Mouse (Mus musculus): ENCODE results near the gene Iqck. TPM values are rescaled to one million over a fixed set of nuclear protein-coding genes. Genes with fewer than 3 reads are reported as not detected.

Gene Iqck
- polyA plus RNA-seq, 1 experiment from 2014 or later: 4.5 TPM

DNA sequence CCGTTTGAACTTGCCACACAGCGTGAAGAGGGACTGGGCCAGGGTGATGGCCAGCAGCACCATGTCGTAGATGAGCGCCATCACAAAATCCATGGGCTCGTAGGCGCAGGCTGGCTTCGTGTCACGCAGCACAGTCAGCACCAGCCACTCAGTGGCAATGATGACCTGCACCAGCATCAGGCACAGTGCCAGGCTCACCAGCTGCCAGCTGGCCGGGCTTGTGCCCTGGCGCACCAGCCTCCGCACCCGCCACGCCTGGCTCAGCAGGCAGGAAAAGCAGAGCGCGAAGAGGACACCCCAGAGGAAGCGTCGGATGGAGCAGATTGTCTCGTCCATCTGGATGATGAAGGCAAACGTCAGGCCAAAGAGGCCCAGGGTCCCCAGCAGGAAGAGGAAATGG is 128.4 kb downstream of the Iqck start:
- no peak overlapping the region for H3K4me3 ChIP-seq (replicated peaks; ENCODE audit: low read length)
- no peaks in the 10 kb centered on the region for H3K36me3 ChIP-seq (ENCODE audit: control insufficient read depth, insufficient read depth)
- H3K27ac ChIP-seq (ENCODE audit: low read length): no peak overlapping the region
- no peak overlapping the region for H3K4me2 ChIP-seq (ENCODE audit: low read length)
- no peak overlapping the region for H3K9ac ChIP-seq (replicated peaks; ENCODE audit: low read depth, low read length)
- 54% methylated on average over 19 of the region's 19 CpGs for WGBS
- no peaks in the 10 kb centered on the region for H3K9me3 ChIP-seq (ENCODE audit: control insufficient read depth, low read length)
- peak; percentile 69 for ATAC-seq
- H3K4me1 ChIP-seq (replicated peaks; ENCODE audit: control insufficient read depth, insufficient read depth, low read length): peaks cover 13% of the 10 kb centered on the region
- no peaks in the 10 kb centered on the region for H3K27me3 ChIP-seq (replicated peaks; ENCODE audit: control insufficient read depth, insufficient read depth, low read length)

GRCm38 (mm10) chr7:118985786-118986185 is 130.2 kb downstream of the Iqck start:
- no peak for ATAC-seq
- no peak overlapping the region for H3K27ac ChIP-seq (ENCODE audit: low read length)
- H3K9me3 ChIP-seq (ENCODE audit: control insufficient read depth, low read length): no peaks in the 10 kb centered on the region
- no peaks in the 10 kb centered on the region for H3K27me3 ChIP-seq (replicated peaks; ENCODE audit: control insufficient read depth, insufficient read depth, low read length)
- peaks cover 20% of the 10 kb centered on the region for H3K4me1 ChIP-seq (replicated peaks; ENCODE audit: control insufficient read depth, insufficient read depth, low read length)
- no peaks in the 10 kb centered on the region for H3K36me3 ChIP-seq (ENCODE audit: control insufficient read depth, insufficient read depth)
- H3K9ac ChIP-seq (replicated peaks; ENCODE audit: low read depth, low read length): no peak overlapping the region
- 74% methylated on average over 4 of the region's 4 CpGs for WGBS
- no peak overlapping the region for H3K4me2 ChIP-seq (ENCODE audit: low read length)
- H3K4me3 ChIP-seq (replicated peaks; ENCODE audit: low read length): no peak overlapping the region

DNA sequence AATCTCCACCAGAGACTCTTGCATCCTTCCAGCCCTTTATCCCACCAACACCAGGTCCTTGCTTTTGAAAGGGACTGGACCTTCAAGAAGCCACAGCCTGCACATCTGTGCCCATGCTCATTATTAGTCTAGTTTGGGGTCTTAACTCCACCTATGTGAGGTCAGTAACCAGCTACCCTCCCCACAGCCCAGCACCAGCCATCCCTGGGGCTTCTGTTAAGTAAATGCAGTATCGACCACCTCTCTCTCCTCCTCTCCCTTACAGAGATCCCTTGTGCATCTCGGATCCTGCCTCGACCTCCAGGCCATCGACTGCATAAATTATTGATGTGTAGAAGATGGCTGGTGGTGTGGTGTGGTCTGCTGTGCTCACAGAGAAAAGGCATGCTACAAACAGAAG is 130.8 kb downstream of the Iqck start:
- H3K36me3 ChIP-seq (ENCODE audit: control insufficient read depth, insufficient read depth): no peaks in the 10 kb centered on the region
- H3K27me3 ChIP-seq (replicated peaks; ENCODE audit: control insufficient read depth, insufficient read depth, low read length): no peaks in the 10 kb centered on the region
- 78% methylated on average over 4 of the region's 4 CpGs for WGBS
- H3K9ac ChIP-seq (replicated peaks; ENCODE audit: low read depth, low read length): no peak overlapping the region
- H3K27ac ChIP-seq (ENCODE audit: low read length): no peak overlapping the region
- peaks cover 26% of the 10 kb centered on the region for H3K4me1 ChIP-seq (replicated peaks; ENCODE audit: control insufficient read depth, insufficient read depth, low read length)
- no peak overlapping the region for H3K4me3 ChIP-seq (replicated peaks; ENCODE audit: low read length)
- ATAC-seq: no peak
- no peak overlapping the region for H3K4me2 ChIP-seq (ENCODE audit: low read length)
- H3K9me3 ChIP-seq (ENCODE audit: control insufficient read depth, low read length): no peaks in the 10 kb centered on the region

DNA sequence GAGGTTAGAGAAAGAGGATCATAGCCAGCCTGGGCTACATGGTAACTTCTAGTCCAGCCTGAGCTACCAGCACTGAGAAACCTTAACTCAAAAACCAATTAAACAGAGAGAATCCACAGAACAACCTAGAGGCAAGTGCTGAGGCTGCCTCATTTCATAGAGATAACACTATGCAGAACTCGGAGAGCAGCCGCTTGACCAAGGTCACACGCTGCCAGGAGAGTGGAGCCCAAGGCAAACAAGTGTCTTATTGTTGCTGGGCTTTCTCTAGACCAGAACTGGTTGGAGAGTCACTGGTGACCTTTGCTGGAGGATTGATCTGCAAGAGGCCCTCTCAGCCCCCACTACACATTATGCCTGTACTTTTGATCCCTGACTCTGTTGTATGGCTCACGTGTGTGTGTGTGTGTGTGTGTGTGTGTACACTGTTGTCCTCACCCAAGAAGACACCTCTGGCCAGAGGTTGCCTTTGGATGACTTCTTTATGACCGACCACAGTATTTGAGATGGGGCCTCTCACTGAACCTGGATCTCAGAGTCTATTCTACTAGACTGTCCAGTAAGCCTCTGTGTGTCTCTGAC is 133.8 kb downstream of the Iqck start:
- Histone ChIP-seq H3K36me3 (ENCODE audit: control insufficient read depth, insufficient read depth) (no peaks in the 10 kb centered on the region), H3K4me2 (ENCODE audit: low read length) (no peak overlapping the region), H3K9ac (replicated peaks; ENCODE audit: low read depth, low read length) (no peak overlapping the region), H3K4me1 (replicated peaks; ENCODE audit: control insufficient read depth, insufficient read depth, low read length) (peaks cover 48% of the 10 kb centered on the region), H3K27me3 (replicated peaks; ENCODE audit: control insufficient read depth, insufficient read depth, low read length) (no peaks in the 10 kb centered on the region), H3K9me3 (ENCODE audit: control insufficient read depth, low read length) (no peaks in the 10 kb centered on the region), H3K4me3 (replicated peaks; ENCODE audit: low read length) (no peak overlapping the region), H3K27ac (ENCODE audit: low read length) (peak overlapping the region; percentile 72)
- ATAC-seq: no peak
- 90% methylated on average over 5 of the region's 5 CpGs for WGBS

- no peaks in the 10 kb centered on the region for H3K9me3 ChIP-seq (ENCODE audit: control insufficient read depth, low read length)
- peak; percentile 10 for ATAC-seq
- H3K27ac ChIP-seq (ENCODE audit: low read length): peak overlapping the region; percentile 72
- 22% methylated on average over 6 of the region's 6 CpGs for WGBS
- H3K27me3 ChIP-seq (replicated peaks; ENCODE audit: control insufficient read depth, insufficient read depth, low read length): no peaks in the 10 kb centered on the region
- no peak overlapping the region for H3K4me3 ChIP-seq (replicated peaks; ENCODE audit: low read length)
- no peaks in the 10 kb centered on the region for H3K36me3 ChIP-seq (ENCODE audit: control insufficient read depth, insufficient read depth)
- 0 out of 2 replicates have a peak overlapping the region, but pooled peaks have one; percentile 23 for H3K9ac ChIP-seq (replicated peaks; ENCODE audit: low read depth, low read length)
- H3K4me1 ChIP-seq (replicated peaks; ENCODE audit: control insufficient read depth, insufficient read depth, low read length): peaks cover 56% of the 10 kb centered on the region
- peak overlapping the region; percentile 20; the same call in 1 of the 2 replicates for H3K4me2 ChIP-seq (ENCODE audit: low read length)
These were observed 134.7 kb downstream of the Iqck start for GRCm38 (mm10) chr7:118990282-118990681.

DNA sequence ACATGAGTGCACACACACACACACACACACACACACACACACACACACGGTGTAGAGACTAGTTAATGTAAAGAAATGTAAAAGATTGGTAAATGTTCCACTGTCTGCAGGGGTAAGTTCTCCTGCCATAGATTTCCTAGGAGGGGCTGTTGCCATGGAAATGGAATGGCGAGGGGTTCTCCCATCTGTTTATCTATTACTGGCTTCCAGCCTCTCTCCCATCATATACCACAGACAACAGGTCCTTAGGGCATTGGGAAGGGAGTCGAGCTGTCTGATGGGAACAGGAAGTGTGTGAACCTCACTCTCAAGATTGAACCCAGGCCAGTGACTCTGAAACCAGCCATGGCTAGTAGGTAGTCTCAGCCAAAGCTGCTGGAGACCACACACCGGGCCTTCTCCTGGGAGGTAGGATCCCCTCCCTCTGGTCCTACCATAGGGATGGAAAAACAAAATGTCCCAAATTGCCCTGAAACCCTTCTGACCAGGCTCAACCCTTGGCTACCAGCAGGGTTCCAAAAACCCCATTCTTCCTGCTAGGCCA is 135.9 kb downstream of the Iqck start:
- Histone ChIP-seq H3K4me2 (ENCODE audit: low read length) (no peak overlapping the region), H3K36me3 (ENCODE audit: control insufficient read depth, insufficient read depth) (no peaks in the 10 kb centered on the region), H3K9me3 (ENCODE audit: control insufficient read depth, low read length) (no peaks in the 10 kb centered on the region), H3K9ac (replicated peaks; ENCODE audit: low read depth, low read length) (no peak overlapping the region), H3K4me3 (replicated peaks; ENCODE audit: low read length) (no peak overlapping the region), H3K27me3 (replicated peaks; ENCODE audit: control insufficient read depth, insufficient read depth, low read length) (no peaks in the 10 kb centered on the region), H3K4me1 (replicated peaks; ENCODE audit: control insufficient read depth, insufficient read depth, low read length) (peaks cover 64% of the 10 kb centered on the region), H3K27ac (ENCODE audit: low read length) (peak overlapping the region; percentile 10; the same call in 1 of the 2 replicates)
- WGBS: 30% methylated on average over 4 of the region's 4 CpGs
- ATAC-seq: no peak

GRCm38 (mm10) chr7:118992080-118992560 is 136.6 kb downstream of the Iqck start:
- no peaks in the 10 kb centered on the region for H3K27me3 ChIP-seq (replicated peaks; ENCODE audit: control insufficient read depth, insufficient read depth, low read length)
- H3K4me2 ChIP-seq (ENCODE audit: low read length): peak overlapping the region; percentile 94
- H3K27ac ChIP-seq (ENCODE audit: low read length): peak overlapping the region; percentile 50
- peaks cover 64% of the 10 kb centered on the region for H3K4me1 ChIP-seq (replicated peaks; ENCODE audit: control insufficient read depth, insufficient read depth, low read length)
- H3K9me3 ChIP-seq (ENCODE audit: control insufficient read depth, low read length): no peaks in the 10 kb centered on the region
- WGBS: 16% methylated on average over 6 of the region's 6 CpGs
- H3K4me3 ChIP-seq (replicated peaks; ENCODE audit: low read length): no peak overlapping the region
- no peak for ATAC-seq
- H3K9ac ChIP-seq (replicated peaks; ENCODE audit: low read depth, low read length): no peak overlapping the region
- no peaks in the 10 kb centered on the region for H3K36me3 ChIP-seq (ENCODE audit: control insufficient read depth, insufficient read depth)

DNA sequence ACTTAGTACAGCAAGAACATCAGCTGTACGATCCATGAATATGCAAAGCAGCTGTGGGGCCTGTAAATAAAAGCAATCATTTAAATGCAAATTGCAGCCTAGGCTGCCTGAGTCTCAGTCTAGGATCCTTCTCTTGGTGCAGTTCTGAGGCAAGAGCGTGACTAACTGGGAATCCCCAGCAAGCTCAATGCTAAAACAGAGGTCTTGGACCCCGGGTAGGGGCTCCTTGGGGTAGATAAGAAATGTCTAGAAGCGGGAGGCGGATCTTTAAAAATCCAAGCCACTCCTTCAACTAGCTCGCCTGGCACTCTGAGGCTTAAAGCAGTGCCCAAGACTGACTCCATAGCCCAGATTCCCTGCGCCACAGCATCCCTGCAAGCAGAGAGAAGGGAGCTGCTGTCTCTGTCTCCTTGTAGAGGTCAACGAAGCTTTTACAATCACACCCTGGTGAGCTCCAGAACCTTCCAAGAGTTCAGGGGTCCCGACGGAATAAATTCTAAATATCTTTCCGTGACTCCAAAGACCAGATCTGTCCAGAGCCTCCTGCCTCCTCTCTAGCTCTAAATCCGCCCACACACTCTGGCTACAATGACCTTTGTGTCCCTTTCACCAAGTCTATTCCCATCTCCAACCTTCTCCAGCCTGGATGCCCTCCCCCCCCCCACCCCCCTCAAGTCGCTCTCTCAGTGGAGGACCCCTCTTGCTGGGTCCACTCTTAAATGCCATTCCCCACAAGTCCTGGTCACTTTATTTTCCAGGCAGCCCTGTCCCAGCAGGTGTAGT is 137.3 kb downstream of the Iqck start:
- Histone ChIP-seq H3K9ac (replicated peaks; ENCODE audit: low read depth, low read length) (peak overlapping the region; percentile 43), H3K36me3 (ENCODE audit: control insufficient read depth, insufficient read depth) (no peaks in the 10 kb centered on the region), H3K4me2 (ENCODE audit: low read length) (peak overlapping the region; percentile 94), H3K27ac (ENCODE audit: low read length) (peak overlapping the region; percentile 86), H3K4me3 (replicated peaks; ENCODE audit: low read length) (peak overlapping the region; percentile 58), H3K27me3 (replicated peaks; ENCODE audit: control insufficient read depth, insufficient read depth, low read length) (no peaks in the 10 kb centered on the region), H3K9me3 (ENCODE audit: control insufficient read depth, low read length) (no peaks in the 10 kb centered on the region), H3K4me1 (replicated peaks; ENCODE audit: control insufficient read depth, insufficient read depth, low read length) (peaks cover 64% of the 10 kb centered on the region)
- peak; percentile 29 for ATAC-seq
- WGBS: 6% methylated on average over 13 of the region's 13 CpGs

DNA sequence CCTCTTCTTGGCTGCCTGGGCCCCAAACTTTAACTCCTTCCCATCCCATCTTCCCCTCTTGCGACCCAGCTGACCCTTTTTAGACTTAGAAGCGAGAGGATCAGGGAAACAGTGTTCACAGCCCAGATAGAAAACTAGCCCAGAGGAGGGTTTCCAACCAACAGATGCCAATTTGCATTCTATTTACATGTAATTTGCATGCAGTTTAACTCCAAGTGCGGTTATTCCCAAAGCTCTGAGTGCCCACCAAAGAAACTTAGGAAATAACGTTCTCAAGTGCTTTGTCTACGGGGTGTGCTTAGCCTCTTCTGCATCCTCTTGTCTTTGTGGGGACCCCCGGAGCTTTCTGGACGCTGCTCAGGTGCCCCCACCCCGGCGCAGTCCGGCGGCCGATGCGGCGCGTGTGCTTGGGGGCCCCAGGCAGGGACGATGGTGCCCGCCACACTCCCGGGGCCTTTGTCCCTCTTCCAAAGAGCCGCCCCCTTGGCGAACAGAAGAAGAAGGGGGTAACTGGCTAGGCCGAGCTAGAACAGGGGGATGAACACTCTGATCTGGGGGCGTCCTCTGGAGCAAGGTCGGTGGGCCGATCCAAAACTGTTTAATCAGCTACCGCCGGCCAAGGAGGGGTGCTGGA is 138.2 kb downstream of the Iqck start:
- H3K4me1 ChIP-seq (replicated peaks; ENCODE audit: control insufficient read depth, insufficient read depth, low read length): peaks cover 64% of the 10 kb centered on the region
- WGBS: under 1% methylated on average over 26 of the region's 26 CpGs
- peak overlapping the region; percentile 58 for H3K4me3 ChIP-seq (replicated peaks; ENCODE audit: low read length)
- H3K9ac ChIP-seq (replicated peaks; ENCODE audit: low read depth, low read length): peak overlapping the region; percentile 71
- H3K9me3 ChIP-seq (ENCODE audit: control insufficient read depth, low read length): no peaks in the 10 kb centered on the region
- peak overlapping the region; percentile 94 for H3K4me2 ChIP-seq (ENCODE audit: low read length)
- H3K27me3 ChIP-seq (replicated peaks; ENCODE audit: control insufficient read depth, insufficient read depth, low read length): no peaks in the 10 kb centered on the region
- ATAC-seq: peak; percentile 9; the same call in 1 of the 2 replicates
- H3K36me3 ChIP-seq (ENCODE audit: control insufficient read depth, insufficient read depth): no peaks in the 10 kb centered on the region
- H3K27ac ChIP-seq (ENCODE audit: low read length): peak overlapping the region; percentile 86
